Comparison of ENCODE assay signal across 22 mouse cellular contexts in genomic region chr7:24990478-24990877, GRCm38 (mm10). TPM values are rescaled to one million over a fixed set of nuclear protein-coding genes. Genes with fewer than 3 reads are reported as not detected.
A peak's percentile ranks its signal among the peaks of the same experiment; 100 is the strongest.
DNase-seq lines count a peak whose midpoint lies in the region; ATAC-seq and TF ChIP-seq lines count a peak whose summit lies in the region.
"Had no signal": no experiment of that assay in that cellular context is flagged by ENCODE, and none has a peak within 500 bp of the region (broad histone marks: within the 10 kb centered on the region; RNA-seq: fewer than 3 reads in every experiment).

No protein-coding gene starts in this region.

- no peak for TF ChIP-seq CTCF in cortical plate, adult 2 months (IDR thresholded peaks at IDR 0.05; ENCODE audit: extremely low read depth, insufficient read depth, low read length)

- H3K4me1 ChIP-seq in cortical plate, adult 2 months (ENCODE audit: control insufficient read depth, insufficient read depth, low read length), result 0 out of 2 replicates have a peak, but pooled peaks cover 2% of the 10 kb centered on the region
- no peaks in the 10 kb centered on the region for H3K4me1 ChIP-seq in heart, embryonic 10.5 days
- H3K4me1 ChIP-seq: embryonic facial prominence, embryonic 10.5 days; embryonic facial prominence, embryonic 12.5 days; forebrain, embryonic 13.5 days; forebrain, embryonic 15.5 days had no signal

- 0 out of 2 replicates have a peak, but pooled peaks have one; percentile 15 for ATAC-seq in common myeloid progenitor, adult 5-6 weeks (replicated peaks; ENCODE audit: low read depth, poor library complexity, severe bottlenecking)
- peak; percentile 71 for ATAC-seq in megakaryocyte, adult 5-6 weeks (ENCODE audit: poor library complexity, severe bottlenecking)
- ATAC-seq: forebrain, embryonic 13.5 days; forebrain, embryonic 15.5 days; forebrain, postnatal 0 days had no signal

- no peaks in the 10 kb centered on the region for H3K9me3 ChIP-seq in heart, embryonic 10.5 days
- H3K9me3 ChIP-seq: embryonic facial prominence, embryonic 12.5 days; forebrain, embryonic 13.5 days; forebrain, embryonic 15.5 days had no signal

- WGBS in heart, embryonic 10.5 days, result 79% methylated on average over 8 of the region's 8 CpGs

- no peaks in the 10 kb centered on the region for H3K36me3 ChIP-seq in heart, embryonic 10.5 days
- H3K36me3 ChIP-seq: embryonic facial prominence, embryonic 10.5 days; embryonic facial prominence, embryonic 12.5 days had no signal

- DNase-seq in cerebellum, postnatal 25 days, result peak; percentile 46 to 54
- no peak for DNase-seq in cerebellum, adult 11 months
- DNase-seq in testis, postnatal 10 days (ENCODE audit: low spot score), result no peak
- no peak for DNase-seq in heart, embryonic 10.5 days (ENCODE audit: low spot score)
- no peak for DNase-seq in gastrocnemius, postnatal 10 days
- DNase-seq: adrenal gland, adult 8-10 months; adrenal gland, postnatal 14 days; adrenal gland, postnatal 36 days; cerebellum, adult 8-10 months; cerebellum, adult 9-11 months; forebrain, postnatal 0 days had no signal

- H3K27me3 ChIP-seq in heart, embryonic 10.5 days (ENCODE audit: insufficient read depth, poor library complexity, severe bottlenecking), result peaks cover 6% of the 10 kb centered on the region
- H3K27me3 ChIP-seq: forebrain, embryonic 13.5 days; forebrain, embryonic 15.5 days had no signal

- no peak overlapping the region for H3K4me3 ChIP-seq in cortical plate, adult 2 months (ENCODE audit: insufficient read depth, low read length)
- H3K4me3 ChIP-seq in heart, embryonic 10.5 days, result no peak overlapping the region
- H3K4me3 ChIP-seq: embryonic facial prominence, embryonic 10.5 days; embryonic facial prominence, embryonic 12.5 days; forebrain, embryonic 13.5 days; forebrain, embryonic 15.5 days had no signal

- 0 out of 2 replicates have a peak, but pooled peaks have one; percentile 11 for TF ChIP-seq POLR2A in cortical plate, adult 2 months (IDR thresholded peaks at IDR 0.05; ENCODE audit: extremely low read depth, insufficient read depth, low read length)

- no peak overlapping the region for H3K27ac ChIP-seq in cortical plate, adult 2 months (ENCODE audit: insufficient read depth, low read length)
- H3K27ac ChIP-seq in heart, embryonic 10.5 days, result no peak overlapping the region
- H3K27ac ChIP-seq: embryonic facial prominence, embryonic 10.5 days; embryonic facial prominence, embryonic 12.5 days; forebrain, embryonic 13.5 days; forebrain, embryonic 15.5 days had no signal

RNA-seq across cellular contexts. Expression of gene Atp1a3, which starts 15.3 kb away (rescaled TPM):
- 17.1 and 23.8 TPM in 2 replicates for total RNA-seq in common myeloid progenitor, adult 5-6 weeks (2017)
- 899 and 943 TPM in 2 replicates for polyA plus RNA-seq in cortical plate, adult 2 months (2012; rRNA removed)
- total RNA-seq in megakaryocyte, adult 5-6 weeks (2015), result 126 and 128 TPM in 2 replicates
- 61.6 and 106 TPM in 2 replicates for total RNA-seq in megakaryocyte, adult 5-6 weeks (2017)
- polyA plus RNA-seq in heart, embryonic 10.5 days (2016; fragmentation: Nextera tagmentation; extraction: Ambion mirVana), result 2.2 and 3.5 TPM in 2 replicates
- 1 to 10 TPM; 1.9 to 4.0 TPM for total RNA-seq in gastrocnemius, postnatal 10 days (2021)

RNA-seq across cellular contexts. Expression of gene Rabac1, which starts 17.9 kb away (rescaled TPM):
- total RNA-seq in common myeloid progenitor, adult 5-6 weeks (2017), result 78.3 and 82.6 TPM in 2 replicates
- 396 and 421 TPM in 2 replicates for polyA plus RNA-seq in cortical plate, adult 2 months (2012; rRNA removed)
- 85.5 and 102 TPM in 2 replicates for total RNA-seq in megakaryocyte, adult 5-6 weeks (2015)
- total RNA-seq in megakaryocyte, adult 5-6 weeks (2017), result 73.1 and 79.3 TPM in 2 replicates
- polyA plus RNA-seq in heart, embryonic 10.5 days (2016; fragmentation: Nextera tagmentation; extraction: Ambion mirVana), result 114 and 151 TPM in 2 replicates
- total RNA-seq in gastrocnemius, postnatal 10 days (2021), result 100 to 1,000 TPM; 163 to 166 TPM

RNA-seq across cellular contexts. Expression of gene Gm4881, which starts 46.2 kb away (rescaled TPM):
- total RNA-seq in common myeloid progenitor, adult 5-6 weeks (2017), result not detected in 2 replicates
- polyA plus RNA-seq in cortical plate, adult 2 months (2012; rRNA removed), result 0.15 TPM in 1 of 2 replicates, not detected in the other
- not detected in 2 replicates for total RNA-seq in megakaryocyte, adult 5-6 weeks (2015)
- not detected in 2 replicates for total RNA-seq in megakaryocyte, adult 5-6 weeks (2017)
- not detected in 2 replicates for polyA plus RNA-seq in heart, embryonic 10.5 days (2016; fragmentation: Nextera tagmentation; extraction: Ambion mirVana)
- not detected for total RNA-seq in gastrocnemius, postnatal 10 days (2021)
- total RNA-seq: adrenal gland, adult 8-10 months; adrenal gland, postnatal 14 days; adrenal gland, postnatal 36 days; ES-E14; MEL had no signal
- polyA plus RNA-seq: C2C12; embryonic facial prominence, embryonic 12.5 days; embryonic facial prominence, embryonic 14.5 days had no signal

Comparison
In these comparisons a context has a peak if more than half of its experiments do, and no peak if none do; other contexts are left out.
1. DNase-seq: peak in cerebellum, postnatal 25 days (2 of 2); none in cerebellum, adult 11 months (single experiment), testis, postnatal 10 days (single experiment), heart, embryonic 10.5 days (single experiment) and gastrocnemius, postnatal 10 days (single experiment).